Mouse (Mus musculus): ENCODE results near the gene Dnaja3.

- no peak for TF ChIP-seq CTCF (IDR thresholded peaks at IDR 0.05; ENCODE audit: low read depth)
- TF ChIP-seq EP300 (IDR thresholded peaks at IDR 0.05; ENCODE audit: low read depth), result no peak
Observed at GRCm38 (mm10) chr16:4595527-4595963, 44.2 kb upstream of the Dnaja3 start.
